Mouse (Mus musculus) regulatory T cell (primary cell): ENCODE measurements around the gene Prmt2.

Experiments used
- in situ Hi-C: fragments of 300-600 bp; cut with MboI, MseI; formaldehyde crosslinking; loops from one replicate; pipeline ENCODE4 v1.15.1; 2025; ENCODE audit warnings: high pct_unique_total_duplicates

Prmt2 gene

DNA sequence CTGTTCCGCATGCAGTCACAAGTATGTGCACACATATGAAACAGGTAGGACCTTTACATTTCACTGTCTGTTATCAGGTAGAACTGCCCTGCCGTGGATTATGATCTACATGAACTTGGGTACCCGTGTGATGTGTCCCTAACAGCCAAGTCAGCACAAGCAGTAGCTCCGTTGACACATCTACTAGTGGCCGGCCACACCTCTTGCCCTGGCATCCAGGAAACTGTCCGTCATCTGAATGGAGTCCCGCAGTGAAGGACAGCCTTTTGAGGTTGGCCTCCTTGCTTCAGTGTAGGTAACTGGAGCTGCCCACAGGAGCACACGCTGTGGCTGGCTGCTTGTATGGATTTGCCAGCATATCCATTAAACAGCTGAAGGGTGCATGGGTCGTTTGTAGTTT lies 19.4 kb downstream of the Prmt2 start:
- in situ Hi-C loops = no loop called here

DNA sequence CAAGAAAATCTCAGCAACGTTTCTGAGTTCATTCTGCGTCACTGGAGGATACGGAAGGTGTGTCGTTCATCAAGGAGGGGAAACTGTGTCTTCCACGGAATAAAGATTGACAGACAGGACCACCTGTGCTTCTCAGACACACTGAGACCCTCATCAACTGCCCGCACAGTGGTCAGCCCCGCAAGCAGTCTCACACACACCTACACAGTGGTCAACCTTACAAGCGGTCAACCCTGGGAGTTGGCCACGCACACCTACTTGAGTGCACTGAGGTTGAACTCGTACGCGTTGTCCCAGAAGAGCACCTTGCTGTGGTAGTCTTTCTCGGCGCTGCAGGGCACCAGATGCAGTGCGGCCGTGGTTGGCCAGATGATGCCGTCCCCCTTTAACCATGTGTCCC lies 20.6 kb downstream of the Prmt2 start:
- in situ Hi-C loops = no loop called here

DNA sequence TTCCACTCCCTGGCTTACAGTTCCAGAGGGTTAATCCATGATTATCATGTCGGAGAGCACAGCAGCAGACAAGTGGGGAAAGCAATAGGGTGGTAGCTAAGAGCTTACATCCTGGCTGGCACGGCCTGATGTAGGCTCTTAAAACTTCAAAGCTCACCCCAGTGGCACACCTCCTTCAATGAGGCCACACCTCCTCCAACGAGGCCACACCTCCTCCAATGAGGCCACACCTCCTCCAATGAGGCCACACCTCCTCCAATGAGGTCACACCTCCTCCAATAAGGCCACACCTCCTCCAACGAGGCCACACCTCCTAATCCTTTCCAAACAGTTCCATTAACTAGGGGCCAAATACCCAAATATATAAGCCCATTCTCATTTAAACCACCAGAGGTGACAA lies 23.5 kb downstream of the Prmt2 start:
- in situ Hi-C loops = no loop called here

DNA sequence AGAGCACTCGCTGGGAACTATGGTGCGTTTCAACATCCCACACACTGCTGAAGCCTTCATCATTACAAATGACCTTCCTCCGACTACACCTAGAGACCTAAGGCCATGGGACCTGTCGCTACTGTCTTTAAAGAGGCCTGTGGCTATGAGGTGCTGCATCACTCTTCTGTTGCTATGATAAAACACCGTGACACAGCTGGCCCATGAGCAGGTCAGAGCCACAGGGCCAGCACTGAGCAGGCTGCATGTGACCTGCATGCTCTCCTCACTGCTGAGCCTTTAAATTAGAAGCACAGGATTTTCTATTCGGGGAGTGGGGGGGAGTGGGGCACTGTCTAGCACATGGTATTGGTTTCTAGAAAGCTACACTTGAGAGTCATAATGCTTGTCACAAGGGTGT lies 25.5 kb downstream of the Prmt2 start:
- in situ Hi-C loops = no loop called here

DNA sequence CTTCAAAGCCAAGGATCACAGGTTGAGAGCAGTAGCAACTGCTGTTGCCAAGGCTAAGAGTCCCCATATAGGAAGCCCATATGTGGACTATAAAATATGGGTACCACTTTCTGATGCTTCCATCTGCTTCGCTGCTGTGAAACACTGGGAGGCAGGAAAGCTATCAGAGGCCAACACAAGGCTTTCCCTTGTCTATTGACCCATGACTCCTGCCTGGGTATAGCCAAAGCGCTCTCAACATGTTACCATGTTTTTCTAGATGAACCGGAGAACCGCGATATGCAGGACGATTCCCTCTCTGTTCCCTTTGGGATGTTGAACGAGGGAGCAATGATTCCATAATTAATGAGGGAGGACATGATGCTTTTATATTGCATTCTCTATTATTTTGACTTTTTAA lies 26.9 kb downstream of the Prmt2 start:
- in situ Hi-C loops = no loop called here

DNA sequence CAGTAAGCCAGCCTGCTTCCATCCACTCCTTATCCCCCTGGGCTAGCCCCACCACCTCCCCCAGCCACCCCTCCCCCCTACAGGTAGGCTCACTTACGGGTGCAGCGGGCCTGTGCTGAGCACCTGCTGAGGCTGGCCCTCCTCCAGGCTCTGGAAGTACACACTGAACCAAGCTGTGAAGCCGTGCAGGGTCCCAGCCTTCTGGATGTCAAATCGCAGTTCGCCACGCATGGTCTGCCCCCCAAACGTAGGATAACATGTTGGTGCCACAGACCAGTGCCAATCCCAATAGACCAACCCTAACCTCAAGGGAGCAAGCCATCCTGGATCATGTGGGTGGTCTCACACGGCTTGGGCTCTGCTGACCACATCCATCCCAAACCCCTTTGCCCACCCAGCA lies 28.4 kb downstream of the Prmt2 start:
- in situ Hi-C loops = no loop called here

DNA sequence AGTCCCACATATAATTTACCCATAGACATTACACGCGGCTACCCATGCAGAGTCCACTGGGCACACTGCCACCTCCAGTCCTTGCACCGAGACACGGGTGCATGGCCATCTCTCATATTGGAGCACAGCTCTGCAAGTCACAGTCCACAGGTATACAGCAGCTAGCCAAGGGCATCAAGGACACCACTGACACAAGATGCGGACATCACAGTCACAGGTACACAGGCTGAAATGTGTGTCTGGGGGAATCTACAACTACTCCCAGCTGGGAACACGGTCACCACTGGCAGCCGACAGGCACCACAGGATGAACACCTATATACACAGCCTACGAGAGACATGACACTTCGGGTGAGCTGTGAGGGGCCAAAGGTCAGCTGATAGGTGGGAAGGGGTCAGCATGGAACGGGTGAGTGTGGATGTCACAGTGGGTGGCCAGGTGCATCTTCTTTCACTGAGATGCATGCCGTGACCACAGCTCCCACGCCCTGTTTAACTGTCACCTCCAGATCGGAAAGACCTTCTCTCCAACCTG lies 30.3 kb downstream of the Prmt2 start:
- in situ Hi-C loops = no loop called here

DNA sequence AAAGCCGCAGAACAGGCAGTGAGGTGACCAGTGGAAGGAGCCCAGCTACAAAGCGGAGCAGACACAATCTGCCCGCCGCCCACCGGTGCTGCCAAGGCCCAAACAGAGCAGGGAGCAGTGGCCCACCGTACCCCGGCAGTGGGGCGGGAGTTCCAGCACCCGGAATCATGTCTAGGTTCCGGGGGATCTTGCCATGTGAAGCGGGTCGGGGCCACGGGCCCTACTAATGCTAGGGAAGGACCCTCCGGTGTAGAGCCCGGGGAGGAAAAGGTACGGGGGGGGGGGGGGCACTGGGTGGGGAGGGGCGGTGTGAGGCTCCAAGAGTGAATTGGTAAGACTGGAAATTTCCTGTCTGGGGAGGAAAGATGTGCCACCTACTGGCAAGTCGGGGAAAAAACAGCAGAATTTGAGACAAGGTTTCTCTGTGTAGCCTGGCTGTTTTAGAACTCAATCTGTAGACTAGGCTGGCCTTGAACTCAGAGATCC lies 33.8 kb downstream of the Prmt2 start:
- in situ Hi-C loops = no loop called here

DNA sequence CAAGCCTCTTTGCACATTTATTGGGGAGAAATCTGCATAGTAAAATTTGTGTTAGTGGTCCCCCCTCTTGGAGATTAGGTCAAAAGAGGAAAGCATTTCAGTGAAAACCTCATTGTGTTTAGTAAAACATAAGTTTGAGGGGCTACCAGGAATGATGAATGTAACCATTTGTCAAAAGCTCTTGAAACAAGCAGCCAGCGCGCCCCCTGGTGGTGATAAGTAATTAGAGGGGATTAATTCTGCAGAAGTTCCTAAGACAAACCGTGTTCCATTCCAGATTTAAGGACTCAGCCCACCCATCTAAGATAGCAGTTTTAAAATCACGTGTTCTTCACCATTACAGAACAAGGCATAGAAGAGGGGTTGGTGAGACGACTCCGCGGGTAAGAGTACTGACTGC lies 35.7 kb downstream of the Prmt2 start:
- in situ Hi-C loops = no loop called here

DNA sequence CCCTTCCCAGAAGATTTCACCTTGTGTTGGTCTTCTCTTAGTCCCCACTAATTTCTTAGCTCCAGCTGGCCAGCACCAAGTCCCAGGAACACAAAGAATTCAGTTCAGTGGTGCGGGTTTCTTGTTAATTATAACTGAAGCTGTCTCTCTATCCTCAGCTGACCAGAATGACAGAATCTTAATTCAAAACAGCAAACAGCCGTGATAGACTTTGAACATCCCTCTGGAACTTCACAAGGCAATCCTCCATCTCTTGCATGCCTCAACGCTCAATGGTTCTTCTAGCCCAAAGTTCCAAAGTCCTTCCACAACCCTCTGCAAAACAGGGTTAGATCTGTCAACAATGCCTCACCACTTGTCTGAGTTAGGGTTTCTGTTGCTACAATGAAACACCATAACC lies 36.2 kb downstream of the Prmt2 start:
- in situ Hi-C loops = no loop called here

DNA sequence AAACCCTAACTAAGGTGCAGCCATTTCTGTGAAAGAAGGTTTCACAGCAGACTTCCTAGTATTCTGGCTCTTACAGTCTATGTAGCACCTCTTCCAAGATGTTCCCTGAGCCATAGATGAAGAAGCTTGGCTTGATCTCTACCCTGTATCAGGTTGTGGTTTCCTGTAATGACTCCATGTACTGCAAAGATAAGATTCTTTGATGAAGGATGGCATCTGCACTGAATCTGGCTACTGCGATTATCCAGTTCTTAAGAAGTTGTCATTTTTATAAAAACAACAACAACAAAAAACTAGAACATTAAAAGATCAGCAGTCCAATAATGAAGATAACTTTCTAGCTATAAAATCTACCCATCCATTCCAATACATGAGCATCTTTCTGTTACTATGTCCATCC lies 49.7 kb downstream of the Prmt2 start:
- in situ Hi-C loops = no loop called here

DNA sequence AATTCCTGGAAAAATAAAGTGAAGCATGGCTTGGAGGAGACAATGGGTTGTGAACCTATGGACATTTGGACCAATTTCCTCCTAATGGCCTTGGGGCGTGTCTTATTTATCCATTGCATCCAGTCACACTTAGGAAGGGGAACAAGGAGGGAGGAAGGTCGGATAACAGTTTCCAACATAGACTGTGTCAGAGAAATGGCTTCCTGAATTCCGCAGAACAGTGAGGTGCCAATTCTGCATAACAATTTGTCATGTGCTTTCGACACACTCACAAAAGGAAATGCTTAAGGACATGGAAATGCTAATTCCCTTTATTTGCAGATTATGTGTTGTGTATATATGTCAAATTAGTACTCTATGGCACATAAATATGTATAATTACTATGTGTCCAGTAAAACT lies 52.4 kb downstream of the Prmt2 start:
- in situ Hi-C loops = no loop called here

DNA sequence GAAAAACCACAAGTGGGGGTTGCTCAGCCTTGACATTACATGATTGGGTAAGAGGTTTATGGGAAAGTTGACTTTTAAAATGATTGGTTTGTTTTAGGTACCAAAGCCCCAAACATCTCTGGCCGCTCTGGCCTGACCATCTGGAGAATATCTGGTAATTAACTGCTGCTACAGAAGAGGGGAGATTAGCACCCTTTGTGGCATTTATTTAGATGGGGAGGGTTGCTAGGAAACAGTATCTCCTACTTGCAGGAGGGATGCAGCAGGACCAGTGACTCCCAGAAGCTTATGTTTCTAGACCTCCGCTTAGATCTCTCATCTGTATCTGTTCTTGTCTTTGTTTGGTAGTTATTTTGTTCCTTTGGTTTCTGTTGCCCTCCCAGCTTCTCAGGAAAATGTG lies 62.8 kb downstream of the Prmt2 start:
- in situ Hi-C loops = no loop called here

DNA sequence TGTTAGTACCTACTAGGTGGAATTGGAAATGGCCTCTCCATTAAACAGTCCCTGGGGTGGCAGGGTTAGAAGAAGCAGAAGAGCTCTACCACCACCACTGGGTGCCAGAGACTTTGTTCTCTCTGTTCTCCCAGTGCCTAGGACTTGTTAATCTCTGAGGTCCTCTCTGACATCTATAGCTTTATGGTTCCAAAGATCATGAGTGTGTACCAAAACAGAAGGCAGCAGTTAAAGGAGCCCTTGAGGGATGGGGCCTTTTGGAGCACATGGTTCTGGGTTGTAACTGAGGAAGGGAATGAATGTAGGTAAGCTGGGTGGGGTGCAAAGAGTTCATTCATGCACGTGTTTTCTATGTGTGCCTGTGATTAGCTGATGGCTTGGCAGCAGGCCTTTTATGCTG lies 79.7 kb downstream of the Prmt2 start:
- in situ Hi-C loops = no loop called here

DNA sequence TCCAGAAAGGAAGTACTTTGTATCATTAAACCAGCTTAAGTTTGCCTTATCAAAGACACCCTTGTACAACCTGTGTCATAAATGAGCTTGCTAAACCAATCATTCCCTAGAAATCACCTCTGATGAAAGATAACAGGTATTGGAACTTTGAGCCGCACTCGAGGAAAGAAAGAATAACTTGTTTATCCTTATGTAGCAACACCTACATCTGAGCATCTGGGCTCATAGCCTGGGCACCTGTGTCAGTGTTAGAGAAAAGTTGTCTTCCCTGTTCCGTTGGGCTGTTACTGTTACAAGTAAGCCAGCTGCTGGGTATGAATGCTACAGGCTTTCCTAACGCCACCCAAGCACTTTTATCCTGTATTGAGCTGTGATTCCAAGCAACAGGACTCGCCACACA lies 80.1 kb downstream of the Prmt2 start:
- in situ Hi-C loops = no loop called here
